In the genomic region with DNA sequence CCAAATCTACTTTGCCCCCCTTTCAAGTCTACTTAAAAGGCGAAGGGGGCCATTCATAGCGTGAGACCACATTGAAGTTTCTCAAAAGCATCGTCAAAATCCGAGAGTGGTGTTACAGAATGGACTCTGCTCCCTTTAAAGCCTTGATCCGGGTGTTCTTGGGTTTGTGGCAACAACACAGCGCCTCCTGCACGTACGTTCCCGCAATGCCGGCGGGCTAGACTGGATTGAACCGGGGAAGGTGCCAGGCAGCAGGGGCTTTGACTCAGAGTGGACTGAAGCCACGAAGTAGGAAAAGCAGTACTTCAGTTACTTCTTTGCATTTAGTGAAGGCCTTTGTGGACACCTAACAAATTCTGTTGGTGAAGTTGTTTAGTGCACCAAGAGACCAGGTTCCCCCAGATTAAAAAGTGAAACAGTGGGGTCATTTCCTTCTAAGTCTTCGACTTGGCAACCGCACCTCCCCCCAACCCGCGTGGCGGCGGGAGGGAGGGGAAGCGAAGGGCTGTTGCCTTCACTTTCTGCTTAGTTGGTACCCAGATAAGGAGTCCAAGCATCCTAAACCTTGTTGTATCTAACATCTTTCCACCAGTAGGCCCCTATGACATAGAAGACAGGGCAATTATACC, we compare ENCODE assay signal across 11 mouse cellular contexts. TPM values are rescaled to one million over a fixed set of nuclear protein-coding genes. Genes with fewer than 3 reads are reported as not detected.
DNase-seq lines count a peak whose midpoint lies in the region; ATAC-seq lines count a peak whose summit lies in the region.
"Had no signal": no experiment of that assay in that cellular context is flagged by ENCODE, and none has a peak within 500 bp of the region (broad histone marks: within the 10 kb centered on the region; RNA-seq: fewer than 3 reads in every experiment).

No protein-coding gene starts in this region.

- H3K9ac ChIP-seq in intestine, embryonic 14.5 days (ENCODE audit: low read length) = no peak overlapping the region

- H3K9me3 ChIP-seq in intestine, embryonic 14.5 days (ENCODE audit: control insufficient read depth, low read length) = no peaks in the 10 kb centered on the region

- peak overlapping the region; percentile 35 for H3K4me2 ChIP-seq in intestine, embryonic 14.5 days (ENCODE audit: low read length)

- no peak overlapping the region for H3K4me3 ChIP-seq in intestine, embryonic 14.5 days (ENCODE audit: low read depth, low read length)

- under 1% methylated on average over 20 of the region's 20 CpGs for WGBS in intestine, embryonic 14.5 days

- peak overlapping the region; percentile 12 for H3K27ac ChIP-seq in intestine, embryonic 14.5 days (ENCODE audit: low read depth)

- no peaks in the 10 kb centered on the region for H3K36me3 ChIP-seq in intestine, embryonic 14.5 days (ENCODE audit: control insufficient read depth, insufficient read depth, low read length)

- no peak for ATAC-seq in intestine, embryonic 14.5 days (replicated peaks; ENCODE audit: low FRiP score, low TSS enrichment, low read depth)
- ATAC-seq in CD4-positive, CD25-positive, alpha-beta regulatory T cell, adult 4 months = no peak

- H3K4me1 ChIP-seq in intestine, embryonic 14.5 days (replicated peaks; ENCODE audit: control insufficient read depth, insufficient read depth, low read length) = 0 out of 2 replicates have a peak, but pooled peaks cover 6% of the 10 kb centered on the region

- H3K27me3 ChIP-seq in intestine, embryonic 14.5 days (replicated peaks; ENCODE audit: control insufficient read depth, insufficient read depth, low read length) = peaks cover 99% of the 10 kb centered on the region
- H3K27me3 ChIP-seq: CH12.LX had no signal

- peak; percentile 82 for DNase-seq in heart, adult 11 months
- no peak for DNase-seq in heart, adult 9 months (ENCODE audit: low spot score in 2 of 2)
- DNase-seq in ZHBTc4 (ENCODE audit: low read depth, low spot score) = peak; percentile 67
- peak; percentile 82 for DNase-seq in intestine, embryonic 14.5 days (ENCODE audit: low spot score)
- peak; percentile 61 for DNase-seq in lung, postnatal 36 days
- no peak for DNase-seq in right cerebral cortex, postnatal 14 days
- DNase-seq in cerebellum, postnatal 25 days = no peak
- DNase-seq: adrenal gland, postnatal 14 days; kidney, postnatal 25 days had no signal

RNA-seq across cellular contexts. Expression of a gene that starts 1.8 kb away (rescaled TPM):
- polyA plus RNA-seq in intestine, embryonic 14.5 days (2014; fragmentation: Nextera tagmentation; extraction: Ambion mirVana) = 8.3 and 8.4 TPM in 2 replicates
- not detected for polyA plus RNA-seq in CD4-positive, CD25-positive, alpha-beta regulatory T cell, adult 4 months (2017; shearing (Covaris generic))

RNA-seq across cellular contexts. Expression of a gene that starts 15.4 kb away (rescaled TPM):
- 1.7 and 2.6 TPM in 2 replicates for polyA plus RNA-seq in intestine, embryonic 14.5 days (2014; fragmentation: Nextera tagmentation; extraction: Ambion mirVana)
- polyA plus RNA-seq in CD4-positive, CD25-positive, alpha-beta regulatory T cell, adult 4 months (2017; shearing (Covaris generic)) = not detected

Comparison
In these comparisons a context has a peak if more than half of its experiments do, and no peak if none do; other contexts are left out.
1. DNase-seq: peak in heart, adult 11 months (single experiment), ZHBTc4 (single experiment), intestine, embryonic 14.5 days (single experiment) and lung, postnatal 36 days (single experiment); none in heart, adult 9 months (0 of 2), right cerebral cortex, postnatal 14 days (single experiment) and cerebellum, postnatal 25 days (0 of 2).